Mouse (Mus musculus): Measurements from ENCODE around the gene Pla2g1b. TPM values are rescaled to one million over a fixed set of nuclear protein-coding genes. Genes with fewer than 3 reads are reported as not detected.

Gene Pla2g1b
- total RNA-seq, 1 experiment from 2014 or later, result not detected

DNA sequence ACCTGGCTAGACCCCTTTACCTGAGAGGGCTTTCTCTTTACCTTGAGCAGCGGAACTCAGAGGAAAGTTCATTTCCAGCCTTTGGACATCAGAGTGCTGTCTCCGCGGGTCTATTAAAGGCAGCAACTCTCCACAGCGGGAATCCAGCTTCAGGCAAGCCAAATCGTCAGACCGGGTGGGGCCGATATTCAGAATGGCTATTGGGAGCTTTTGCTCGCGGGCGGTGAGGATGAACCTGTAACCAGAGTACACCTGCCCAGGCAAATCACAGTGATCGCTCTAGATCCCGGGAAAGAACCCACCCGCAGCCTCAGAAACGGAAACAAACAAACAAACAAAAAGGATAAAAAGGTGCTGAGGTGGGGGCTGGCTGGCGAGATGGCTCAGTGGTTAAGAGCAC lies 13.5 kb downstream of the Pla2g1b start:
- no peak for ATAC-seq (replicated peaks; ENCODE audit: insufficient number of reproducible peaks, low FRiP score, low TSS enrichment, poor library complexity, severe bottlenecking)

- no peak for ATAC-seq (replicated peaks; ENCODE audit: insufficient number of reproducible peaks, low FRiP score, low TSS enrichment, poor library complexity, severe bottlenecking)
Measured at GRCm38 (mm10) chr5:115480101-115480500, 14.0 kb downstream of the Pla2g1b start.

DNA sequence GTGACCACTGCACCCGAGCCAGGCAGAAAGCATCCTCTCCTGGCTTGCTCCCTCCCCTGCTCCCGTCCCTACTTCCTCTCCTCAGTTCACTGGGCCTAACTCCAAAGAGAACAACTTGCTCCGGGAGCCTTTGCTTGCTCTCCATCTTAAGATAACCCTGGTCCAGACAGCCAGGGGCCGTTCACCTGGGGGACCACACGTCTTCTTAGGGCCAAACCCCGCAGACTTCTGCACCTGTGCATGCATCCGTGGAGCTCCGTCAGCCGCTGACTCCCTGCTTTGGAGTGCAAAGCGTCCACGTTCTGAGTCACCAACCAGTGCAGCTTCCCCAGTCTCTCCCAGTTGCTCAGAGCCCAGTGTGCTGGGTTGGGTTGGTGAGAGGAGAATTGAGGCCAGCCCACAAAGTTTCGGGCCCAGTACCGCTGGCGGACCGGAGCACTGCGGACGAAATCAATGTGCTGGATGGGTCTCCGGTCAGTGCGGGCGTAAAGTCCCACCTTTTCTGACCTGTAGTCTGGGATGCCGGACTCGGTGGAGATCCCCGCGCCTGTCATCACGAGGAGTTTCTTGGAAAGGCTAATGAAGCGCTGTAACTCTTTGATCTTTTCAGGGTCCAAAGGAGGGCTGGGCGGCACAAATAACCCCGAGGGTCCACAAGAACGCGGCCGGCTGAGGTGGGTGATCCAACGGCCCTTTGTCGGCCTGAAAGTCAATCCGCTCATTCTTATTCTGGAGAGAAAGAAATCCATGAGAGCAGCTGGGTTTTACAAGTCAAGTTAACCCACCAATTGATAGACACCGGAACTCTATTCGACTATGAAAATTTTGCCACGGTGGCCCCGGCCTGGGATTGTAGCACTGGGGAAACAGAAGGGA lies 16.6 kb downstream of the Pla2g1b start:
- no peak for ATAC-seq (replicated peaks; ENCODE audit: insufficient number of reproducible peaks, low FRiP score, low TSS enrichment, poor library complexity, severe bottlenecking)

DNA sequence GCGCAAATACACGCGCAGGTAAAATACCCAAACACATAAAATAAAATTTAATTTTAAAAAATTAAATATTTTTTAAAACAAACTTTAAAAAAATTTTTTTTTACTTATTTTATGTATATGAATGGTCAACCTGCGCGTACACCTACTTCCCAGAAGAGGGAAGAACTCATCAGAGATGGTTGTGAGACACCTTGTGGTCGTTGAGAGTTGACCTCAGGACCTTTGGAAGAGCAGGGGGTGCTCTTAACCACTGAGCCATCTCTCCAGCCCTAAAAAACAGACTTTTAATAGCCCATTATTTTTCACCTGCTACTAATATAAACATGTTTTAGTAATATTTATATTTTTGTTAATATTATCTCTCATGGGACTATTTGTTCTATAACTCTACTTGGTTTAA lies 17.3 kb downstream of the Pla2g1b start:
- no peak for ATAC-seq (replicated peaks; ENCODE audit: insufficient number of reproducible peaks, low FRiP score, low TSS enrichment, poor library complexity, severe bottlenecking)

GRCm38 (mm10) chr5:115483947-115484920 lies 18.2 kb downstream of the Pla2g1b start, which contains the start of gene Sirt4:
Gene Sirt4 (minus strand): TSS chr5:115484725.
- ATAC-seq (replicated peaks; ENCODE audit: insufficient number of reproducible peaks, low FRiP score, low TSS enrichment, poor library complexity, severe bottlenecking), result peak; percentile 93

GRCm38 (mm10) chr5:115484996-115485395 lies 18.9 kb downstream of the Pla2g1b start:
- no peak for ATAC-seq (replicated peaks; ENCODE audit: insufficient number of reproducible peaks, low FRiP score, low TSS enrichment, poor library complexity, severe bottlenecking)

- no peak for ATAC-seq (replicated peaks; ENCODE audit: insufficient number of reproducible peaks, low FRiP score, low TSS enrichment, poor library complexity, severe bottlenecking)
Measured at GRCm38 (mm10) chr5:115485489-115486205, 19.6 kb downstream of the Pla2g1b start.

GRCm38 (mm10) chr5:115486726-115487125 lies 20.7 kb downstream of the Pla2g1b start:
- ATAC-seq (replicated peaks; ENCODE audit: insufficient number of reproducible peaks, low FRiP score, low TSS enrichment, poor library complexity, severe bottlenecking), result no peak

GRCm38 (mm10) chr5:115487353-115487752 lies 21.3 kb downstream of the Pla2g1b start:
- no peak for ATAC-seq (replicated peaks; ENCODE audit: insufficient number of reproducible peaks, low FRiP score, low TSS enrichment, poor library complexity, severe bottlenecking)

DNA sequence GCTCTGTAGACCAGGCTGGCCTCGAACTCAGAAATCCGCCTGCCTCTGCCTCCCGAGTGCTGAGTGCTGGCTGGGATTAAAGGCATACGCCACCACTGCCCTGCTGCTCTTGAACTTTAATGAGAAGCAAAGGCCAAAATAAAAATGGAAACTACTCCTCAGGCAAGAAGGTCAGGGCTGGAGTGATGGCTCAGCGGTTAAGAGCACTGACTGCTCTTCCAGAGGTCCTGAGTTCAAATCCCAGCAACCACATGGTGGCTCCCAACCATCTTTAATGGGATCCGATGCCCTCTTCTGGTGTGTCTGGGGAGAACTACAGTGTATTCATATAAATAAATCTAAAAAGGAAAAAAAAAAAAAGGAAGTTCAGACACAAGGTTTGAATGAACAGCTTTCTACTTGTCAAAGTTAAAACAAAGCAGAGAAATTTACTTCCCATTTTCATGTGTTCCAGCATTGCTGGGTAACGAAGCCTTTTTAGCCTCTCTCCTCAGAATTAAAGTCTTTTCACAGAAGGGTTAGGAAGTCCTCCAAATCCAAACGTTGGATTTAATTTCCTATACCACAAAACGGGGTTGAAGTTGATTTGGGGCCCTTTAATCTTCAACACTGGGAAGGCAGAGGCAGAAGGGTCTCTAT lies 22.0 kb downstream of the Pla2g1b start:
- no peak for ATAC-seq (replicated peaks; ENCODE audit: insufficient number of reproducible peaks, low FRiP score, low TSS enrichment, poor library complexity, severe bottlenecking)

DNA sequence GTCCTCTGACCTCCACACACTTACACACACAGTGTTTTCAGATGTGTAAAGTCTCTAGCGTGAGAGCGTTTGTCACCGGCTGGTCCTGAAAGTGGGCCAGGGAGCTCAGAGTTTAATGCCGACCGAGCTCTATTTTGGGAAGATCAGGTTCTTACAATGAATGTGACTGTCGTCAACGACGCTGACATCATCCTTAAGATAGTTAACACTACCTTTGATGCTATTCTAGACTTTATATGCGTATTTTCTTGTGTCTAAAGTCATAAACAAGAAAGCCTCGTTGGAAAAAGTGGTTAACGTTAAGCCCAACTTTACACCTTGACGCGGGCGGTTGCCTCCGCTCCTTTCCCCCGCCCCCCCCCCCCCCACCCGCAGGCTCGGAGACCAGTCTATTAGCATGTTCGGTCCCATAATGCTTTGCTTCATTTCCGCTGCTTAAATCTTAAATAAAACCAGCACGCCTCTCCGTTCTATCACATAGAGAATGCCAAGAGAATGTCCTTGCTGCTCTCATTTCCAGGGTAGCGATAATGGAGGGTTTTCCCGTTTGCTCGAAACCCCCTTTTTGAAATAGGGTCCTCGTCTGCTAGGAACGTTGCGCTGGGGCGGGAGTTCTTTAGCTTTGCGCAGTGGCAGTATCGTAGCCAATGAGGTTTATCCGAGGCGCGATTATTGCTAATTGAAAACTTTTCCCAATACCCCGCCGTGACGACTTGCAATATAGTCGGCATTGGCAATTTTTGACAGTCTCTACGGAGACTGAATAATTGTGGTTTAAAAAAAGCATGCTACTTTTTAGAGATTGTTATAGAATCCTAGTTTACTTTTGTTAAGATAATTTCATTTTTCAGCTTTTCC lies 23.0 kb downstream of the Pla2g1b start:
- peak; percentile 20; the same call in 1 of the 2 replicates for ATAC-seq (replicated peaks; ENCODE audit: insufficient number of reproducible peaks, low FRiP score, low TSS enrichment, poor library complexity, severe bottlenecking)

- ATAC-seq (replicated peaks; ENCODE audit: insufficient number of reproducible peaks, low FRiP score, low TSS enrichment, poor library complexity, severe bottlenecking), result peak; percentile 82
Measured at GRCm38 (mm10) chr5:115489699-115490637, 23.9 kb downstream of the Pla2g1b start.

- no peak for ATAC-seq (replicated peaks; ENCODE audit: insufficient number of reproducible peaks, low FRiP score, low TSS enrichment, poor library complexity, severe bottlenecking)
Measured at GRCm38 (mm10) chr5:115490638-115491000, 24.6 kb downstream of the Pla2g1b start.

DNA sequence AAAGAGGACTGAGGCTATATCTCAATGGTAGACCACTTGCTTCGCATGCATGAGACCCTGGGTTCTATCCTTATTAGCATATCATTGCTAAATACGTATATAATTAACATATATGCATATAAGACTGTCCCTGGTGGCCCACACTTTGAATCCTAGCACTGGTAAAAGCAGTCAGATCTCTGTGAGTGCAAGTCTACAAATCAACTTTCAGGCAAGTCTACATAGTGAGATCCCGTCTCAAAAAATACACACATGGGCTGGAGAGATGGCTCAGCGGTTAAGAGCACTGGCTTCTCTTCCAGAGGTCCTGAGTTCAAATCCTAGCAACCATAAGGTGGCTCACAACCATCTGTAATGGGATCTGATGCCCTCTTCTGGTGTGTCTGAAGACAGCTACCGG lies 25.0 kb downstream of the Pla2g1b start:
- no peak for ATAC-seq (replicated peaks; ENCODE audit: insufficient number of reproducible peaks, low FRiP score, low TSS enrichment, poor library complexity, severe bottlenecking)

- no peak for ATAC-seq (replicated peaks; ENCODE audit: insufficient number of reproducible peaks, low FRiP score, low TSS enrichment, poor library complexity, severe bottlenecking)
Measured at GRCm38 (mm10) chr5:115491771-115492322, 25.8 kb downstream of the Pla2g1b start.

DNA sequence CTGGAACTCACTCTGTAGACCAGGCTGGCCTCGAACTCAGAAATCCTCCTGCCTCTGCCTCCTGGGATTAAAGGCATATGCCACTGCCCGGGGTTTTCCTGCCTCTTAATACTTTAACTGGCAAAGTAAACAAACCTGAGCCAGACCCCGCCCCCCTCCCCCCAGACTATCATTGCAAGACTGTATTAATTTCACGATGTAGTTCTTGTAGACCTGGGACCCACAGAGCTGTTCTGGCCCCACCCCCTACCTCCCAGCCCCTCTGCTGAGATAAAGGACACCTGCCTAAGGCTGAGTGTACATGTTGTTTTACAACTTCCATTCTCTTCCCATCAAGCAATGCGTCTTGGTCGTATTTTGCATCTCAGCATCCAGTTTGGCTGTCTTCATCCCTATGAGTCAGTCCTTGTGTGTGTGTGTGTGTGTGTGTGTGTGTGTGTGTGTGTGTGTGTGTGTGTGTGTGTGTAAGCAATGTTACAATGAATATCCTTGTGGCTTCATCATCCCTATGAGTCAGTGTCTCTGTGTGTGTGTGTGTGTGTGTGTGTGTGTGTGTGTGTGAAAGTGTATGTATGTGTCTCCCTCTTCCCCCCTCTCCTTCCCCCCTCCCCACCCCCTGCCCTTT lies 26.8 kb downstream of the Pla2g1b start:
- ATAC-seq (replicated peaks; ENCODE audit: insufficient number of reproducible peaks, low FRiP score, low TSS enrichment, poor library complexity, severe bottlenecking), result no peak

All from monocyte, adult 5-6 weeks (primary cell).